Mouse (Mus musculus): ENCODE measurements around the gene Daw1.

The Daw1 gene

GRCm38 (mm10) chr1:83187154-83187553 lies 27.6 kb downstream of the Daw1 start:
- no peak for DNase-seq (ENCODE audit: low spot score)

- DNase-seq (ENCODE audit: low spot score): no peak
Measured at GRCm38 (mm10) chr1:83209981-83210380, 50.4 kb downstream of the Daw1 start.

GRCm38 (mm10) chr1:83218260-83218659 lies 58.7 kb downstream of the Daw1 start:
- no peak for DNase-seq (ENCODE audit: low spot score)

GRCm38 (mm10) chr1:83223072-83223471 lies 63.5 kb downstream of the Daw1 start:
- DNase-seq (ENCODE audit: low spot score): no peak

- no peak for DNase-seq (ENCODE audit: low spot score)
Measured at GRCm38 (mm10) chr1:83224423-83224960, 64.9 kb downstream of the Daw1 start.

- no peak for DNase-seq (ENCODE audit: low spot score)
Measured at GRCm38 (mm10) chr1:83227946-83228345, 68.4 kb downstream of the Daw1 start.

- DNase-seq (ENCODE audit: low spot score): no peak
Measured at GRCm38 (mm10) chr1:83248235-83248746, 88.7 kb downstream of the Daw1 start.

- DNase-seq (ENCODE audit: low spot score): no peak
Measured at GRCm38 (mm10) chr1:83251746-83252145, 92.2 kb downstream of the Daw1 start.

All from T-cell, adult 2 months (primary cell).